Mouse (Mus musculus) CD8-positive naive resting alpha-beta T cell, adult 2 months (primary cell): Measurements from ENCODE around the gene 4930452B06Rik.

Experiments
- DNase-seq, 2 experiments: peaks; one replicate each; pipeline ENCODE4 v3.0.0; 2022; ENCODE audit warnings: low read depth in 2 of 2, low spot score in 2 of 2

Gene 4930452B06Rik

GRCm38 (mm10) chr14:8460226-8461129 is 205.6 kb downstream of the 4930452B06Rik start:
- DNase-seq: no peak

GRCm38 (mm10) chr14:8459759-8460158 is 206.3 kb downstream of the 4930452B06Rik start:
- no peak for DNase-seq

GRCm38 (mm10) chr14:8451117-8451516 is 214.9 kb downstream of the 4930452B06Rik start:
- DNase-seq: no peak

GRCm38 (mm10) chr14:8450342-8450741 is 215.7 kb downstream of the 4930452B06Rik start:
- no peak for DNase-seq

GRCm38 (mm10) chr14:8449299-8449698 is 216.7 kb downstream of the 4930452B06Rik start:
- DNase-seq: no peak

- no peak for DNase-seq
Observed at GRCm38 (mm10) chr14:8447352-8447751, 218.7 kb downstream of the 4930452B06Rik start.

- no peak for DNase-seq
Observed at GRCm38 (mm10) chr14:8444363-8444762, 221.7 kb downstream of the 4930452B06Rik start.

GRCm38 (mm10) chr14:8442691-8443090 is 223.3 kb downstream of the 4930452B06Rik start:
- no peak for DNase-seq

GRCm38 (mm10) chr14:8441623-8442022 is 224.4 kb downstream of the 4930452B06Rik start:
- DNase-seq: no peak

- no peak for DNase-seq
Observed at GRCm38 (mm10) chr14:8430611-8431230, 235.3 kb downstream of the 4930452B06Rik start.

GRCm38 (mm10) chr14:8429767-8430166 is 236.3 kb downstream of the 4930452B06Rik start:
- DNase-seq: no peak

GRCm38 (mm10) chr14:8422833-8423232 is 243.2 kb downstream of the 4930452B06Rik start:
- no peak for DNase-seq

- no peak for DNase-seq
Observed at GRCm38 (mm10) chr14:8421199-8421787, 244.7 kb downstream of the 4930452B06Rik start.

- no peak for DNase-seq
Observed at GRCm38 (mm10) chr14:8418610-8419009, 247.4 kb downstream of the 4930452B06Rik start.

- DNase-seq: no peak
Observed at GRCm38 (mm10) chr14:8405946-8406345, 260.1 kb downstream of the 4930452B06Rik start.

GRCm38 (mm10) chr14:8403310-8403709 is 262.7 kb downstream of the 4930452B06Rik start:
- DNase-seq: no peak

- DNase-seq: no peak
Observed at GRCm38 (mm10) chr14:8398507-8398906, 267.5 kb downstream of the 4930452B06Rik start.

GRCm38 (mm10) chr14:8395690-8396287 is 270.3 kb downstream of the 4930452B06Rik start:
- no peak for DNase-seq

GRCm38 (mm10) chr14:8392181-8392825 is 273.7 kb downstream of the 4930452B06Rik start:
- no peak for DNase-seq
